Mouse (Mus musculus): ENCODE measurements around the gene Pgghg. TPM values are rescaled to one million over a fixed set of nuclear protein-coding genes. Genes with fewer than 3 reads are reported as not detected.

Pgghg gene
- polyA plus RNA-seq, 1 experiment from 2014 or later, result 4.6 TPM

DNA sequence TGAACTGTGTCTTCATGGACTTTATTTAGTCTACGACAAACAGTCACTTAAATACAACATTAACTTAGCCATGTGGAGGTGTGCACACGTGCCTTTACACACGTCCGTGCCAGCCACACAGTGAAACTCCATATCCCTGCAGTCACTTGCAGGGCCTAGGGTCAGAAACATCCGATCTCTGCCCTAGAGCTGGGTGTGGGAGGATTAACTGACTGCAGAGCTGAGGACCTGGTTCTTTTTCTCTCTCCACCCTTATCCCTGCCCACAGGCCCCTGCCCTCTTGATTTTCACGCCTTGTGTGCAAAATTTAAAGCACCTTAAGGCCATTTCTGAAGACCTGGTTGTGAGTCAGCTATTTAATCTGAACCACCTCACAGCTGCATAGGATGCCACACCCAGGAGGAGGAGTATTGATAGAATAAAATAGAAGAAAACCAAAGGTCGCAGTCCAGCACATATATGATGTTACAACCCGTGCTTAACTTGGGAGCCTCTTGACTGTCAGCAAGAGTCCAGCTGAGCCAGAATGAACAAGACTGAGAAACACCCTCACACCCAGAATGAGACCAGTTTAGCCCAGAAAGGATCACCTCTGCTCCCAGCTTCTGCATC, 20.7 kb upstream of the Pgghg start, which contains the start of gene Nlrp6:
Nlrp6 (plus strand) TSS at position 485 of the 612 bp plus-strand sequence.
- H3K9me3 ChIP-seq (ENCODE audit: control insufficient read depth, low read length), result no peaks in the 10 kb centered on the region
- no peak within 1 kb of the TSS for H3K4me3 ChIP-seq (ENCODE audit: low read depth, low read length)
- H3K27ac ChIP-seq (ENCODE audit: low read depth, low read length), result no peak within 1 kb of the TSS
- no peak within 1 kb of the TSS for H3K9ac ChIP-seq (replicated peaks; ENCODE audit: low read depth, low read length)
- peaks cover 40% of the 10 kb centered on the region for H3K27me3 ChIP-seq (ENCODE audit: control insufficient read depth, insufficient read depth, low read length)
- ATAC-seq (ENCODE audit: low read depth), result no peak
- WGBS, result 84% methylated on average over 8 of the region's 8 CpGs
- H3K36me3 ChIP-seq (ENCODE audit: control insufficient read depth, insufficient read depth, low read length), result no peaks in the 10 kb centered on the region
- peaks cover 8% of the 10 kb centered on the region; the same call in 1 of the 2 replicates for H3K4me1 ChIP-seq (ENCODE audit: control insufficient read depth, insufficient read depth, low read length)
- H3K4me2 ChIP-seq (ENCODE audit: low read depth, low read length), result no peak within 1 kb of the TSS

DNA sequence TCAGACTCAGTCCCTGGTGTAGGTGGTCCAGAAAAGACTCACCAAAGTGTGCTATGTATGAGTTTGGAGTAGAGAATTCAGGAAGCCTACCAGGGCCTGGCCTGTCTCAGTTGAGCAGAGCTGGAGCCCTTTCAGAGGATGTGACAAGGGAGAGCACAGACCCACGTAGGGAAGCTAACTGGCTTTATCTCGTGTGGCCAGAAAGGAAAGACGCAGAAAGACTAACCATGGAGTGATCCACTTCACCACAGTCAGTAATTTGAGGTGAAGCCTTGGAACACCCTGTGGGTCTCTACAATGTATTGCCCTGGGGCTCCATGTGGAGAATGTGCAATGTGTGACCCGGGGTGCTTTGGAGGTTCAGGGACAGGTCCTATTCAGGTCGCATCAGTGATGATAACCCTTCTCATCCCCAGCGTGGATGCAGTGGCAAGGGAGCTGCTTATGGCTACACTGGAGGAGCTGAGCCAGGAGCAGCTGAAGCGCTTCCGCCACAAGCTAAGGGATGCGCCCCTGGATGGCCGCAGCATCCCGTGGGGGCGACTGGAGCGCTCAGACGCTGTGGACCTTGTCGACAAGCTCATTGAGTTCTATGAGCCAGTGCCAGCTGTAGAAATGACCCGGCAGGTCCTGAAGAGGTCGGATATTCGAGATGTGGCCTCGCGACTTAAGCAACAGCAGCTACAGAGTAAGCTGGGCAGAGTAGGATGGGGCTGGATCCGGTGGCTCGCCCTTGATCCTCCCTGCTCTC, 19.8 kb upstream of the Pgghg start:
- Histone ChIP-seq H3K4me3 (ENCODE audit: low read depth, low read length) (no peak overlapping the region), H3K9me3 (ENCODE audit: control insufficient read depth, low read length) (no peaks in the 10 kb centered on the region), H3K4me1 (ENCODE audit: control insufficient read depth, insufficient read depth, low read length) (peaks cover 8% of the 10 kb centered on the region; the same call in 1 of the 2 replicates), H3K36me3 (ENCODE audit: control insufficient read depth, insufficient read depth, low read length) (no peaks in the 10 kb centered on the region), H3K27me3 (ENCODE audit: control insufficient read depth, insufficient read depth, low read length) (peaks cover 40% of the 10 kb centered on the region), H3K27ac (ENCODE audit: low read depth, low read length) (no peak overlapping the region), H3K9ac (replicated peaks; ENCODE audit: low read depth, low read length) (no peak overlapping the region), H3K4me2 (ENCODE audit: low read depth, low read length) (no peak overlapping the region)
- WGBS, result 26% methylated on average over 22 of the region's 22 CpGs
- no peak for ATAC-seq (ENCODE audit: low read depth)

DNA sequence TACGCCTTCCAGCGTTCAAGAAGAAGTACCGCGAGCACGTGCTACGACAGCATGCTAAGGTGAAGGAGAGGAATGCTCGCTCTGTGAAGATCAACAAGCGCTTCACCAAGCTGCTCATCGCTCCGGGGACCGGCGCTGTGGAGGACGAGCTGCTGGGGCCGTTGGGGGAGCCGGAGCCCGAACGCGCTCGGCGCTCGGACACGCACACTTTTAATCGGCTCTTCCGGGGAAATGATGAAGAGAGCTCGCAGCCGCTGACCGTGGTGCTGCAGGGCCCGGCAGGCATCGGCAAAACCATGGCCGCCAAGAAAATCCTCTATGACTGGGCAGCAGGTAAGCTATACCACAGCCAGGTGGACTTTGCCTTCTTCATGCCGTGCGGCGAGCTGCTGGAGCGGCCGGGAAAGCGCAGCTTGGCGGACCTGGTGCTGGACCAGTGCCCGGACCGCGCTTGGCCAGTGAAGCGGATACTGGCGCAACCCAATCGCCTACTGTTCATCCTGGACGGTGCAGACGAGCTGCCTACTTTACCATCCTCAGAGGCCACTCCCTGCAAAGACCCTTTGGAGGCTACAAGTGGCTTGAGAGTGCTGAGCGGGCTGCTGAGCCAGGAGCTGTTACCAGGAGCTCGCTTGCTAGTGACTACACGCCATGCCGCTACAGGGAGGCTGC, 18.7 kb upstream of the Pgghg start:
- peak overlapping the region; percentile 69 for H3K4me2 ChIP-seq (ENCODE audit: low read depth, low read length)
- H3K4me1 ChIP-seq (ENCODE audit: control insufficient read depth, insufficient read depth, low read length), result peaks cover 8% of the 10 kb centered on the region; the same call in 1 of the 2 replicates
- ATAC-seq (ENCODE audit: low read depth), result 0 out of 2 replicates have a peak, but pooled peaks have one; percentile 46
- 0% methylated on average over 49 of the region's 49 CpGs for WGBS
- H3K9ac ChIP-seq (replicated peaks; ENCODE audit: low read depth, low read length), result no peak overlapping the region; the same call in 1 of the 2 replicates
- peaks cover 40% of the 10 kb centered on the region for H3K27me3 ChIP-seq (ENCODE audit: control insufficient read depth, insufficient read depth, low read length)
- no peak overlapping the region for H3K27ac ChIP-seq (ENCODE audit: low read depth, low read length)
- H3K9me3 ChIP-seq (ENCODE audit: control insufficient read depth, low read length), result no peaks in the 10 kb centered on the region
- peak overlapping the region; percentile 30 for H3K4me3 ChIP-seq (ENCODE audit: low read depth, low read length)
- no peaks in the 10 kb centered on the region for H3K36me3 ChIP-seq (ENCODE audit: control insufficient read depth, insufficient read depth, low read length)

DNA sequence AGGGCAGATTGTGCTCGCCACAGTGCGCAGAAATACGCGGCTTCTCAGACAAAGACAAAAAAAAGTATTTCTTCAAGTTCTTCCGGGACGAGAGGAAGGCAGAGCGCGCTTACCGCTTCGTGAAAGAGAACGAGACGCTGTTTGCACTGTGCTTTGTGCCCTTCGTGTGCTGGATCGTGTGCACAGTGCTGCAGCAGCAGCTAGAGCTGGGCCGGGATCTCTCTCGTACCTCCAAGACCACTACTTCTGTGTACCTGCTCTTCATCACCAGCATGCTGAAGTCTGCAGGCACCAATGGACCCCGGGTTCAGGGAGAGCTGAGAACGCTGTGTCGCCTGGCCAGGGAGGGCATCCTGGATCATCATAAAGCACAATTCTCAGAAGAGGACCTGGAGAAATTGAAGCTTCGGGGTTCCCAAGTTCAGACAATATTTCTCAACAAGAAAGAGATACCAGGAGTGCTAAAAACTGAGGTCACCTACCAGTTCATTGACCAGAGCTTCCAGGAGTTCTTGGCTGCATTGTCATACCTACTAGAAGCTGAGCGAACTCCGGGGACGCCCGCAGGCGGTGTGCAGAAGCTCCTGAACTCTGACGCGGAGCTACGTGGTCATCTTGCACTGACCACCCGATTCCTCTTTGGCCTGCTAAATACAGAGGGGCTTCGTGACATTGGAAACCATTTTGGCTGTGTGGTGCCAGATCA, 18.0 kb upstream of the Pgghg start:
- 21% methylated on average over 30 of the region's 30 CpGs for WGBS
- H3K4me3 ChIP-seq (ENCODE audit: low read depth, low read length), result peak overlapping the region; percentile 30
- ATAC-seq (ENCODE audit: low read depth), result no peak
- H3K27me3 ChIP-seq (ENCODE audit: control insufficient read depth, insufficient read depth, low read length), result peaks cover 40% of the 10 kb centered on the region
- H3K9ac ChIP-seq (replicated peaks; ENCODE audit: low read depth, low read length), result no peak overlapping the region
- H3K4me1 ChIP-seq (ENCODE audit: control insufficient read depth, insufficient read depth, low read length), result peaks cover 8% of the 10 kb centered on the region; the same call in 1 of the 2 replicates
- no peak overlapping the region for H3K27ac ChIP-seq (ENCODE audit: low read depth, low read length)
- no peaks in the 10 kb centered on the region for H3K9me3 ChIP-seq (ENCODE audit: control insufficient read depth, low read length)
- no peaks in the 10 kb centered on the region for H3K36me3 ChIP-seq (ENCODE audit: control insufficient read depth, insufficient read depth, low read length)
- peak overlapping the region; percentile 69 for H3K4me2 ChIP-seq (ENCODE audit: low read depth, low read length)

DNA sequence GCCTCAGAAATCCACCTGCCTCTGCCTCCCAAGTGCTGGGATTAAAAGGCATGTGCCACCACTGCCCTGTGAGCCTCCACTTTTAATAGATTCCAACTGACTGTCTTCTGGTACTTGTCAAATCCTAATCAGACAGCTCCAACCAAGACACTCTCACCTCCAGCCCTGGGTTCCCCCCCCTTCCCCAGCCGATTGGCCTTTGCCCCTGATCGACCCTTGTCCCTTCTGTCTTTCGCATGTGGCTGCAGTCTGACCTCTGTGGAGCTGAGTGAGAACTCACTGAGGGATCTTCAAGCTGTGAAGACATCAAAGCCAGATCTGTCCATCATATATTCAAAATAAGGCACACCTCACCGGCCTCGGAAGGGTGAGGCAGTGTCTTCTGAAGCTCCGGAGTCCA, 14.0 kb upstream of the Pgghg start:
- Histone ChIP-seq H3K9me3 (ENCODE audit: control insufficient read depth, low read length) (no peaks in the 10 kb centered on the region), H3K4me1 (ENCODE audit: control insufficient read depth, insufficient read depth, low read length) (peaks cover 8% of the 10 kb centered on the region; the same call in 1 of the 2 replicates), H3K36me3 (ENCODE audit: control insufficient read depth, insufficient read depth, low read length) (no peaks in the 10 kb centered on the region), H3K4me2 (ENCODE audit: low read depth, low read length) (no peak overlapping the region), H3K27me3 (ENCODE audit: control insufficient read depth, insufficient read depth, low read length) (peaks cover 21% of the 10 kb centered on the region), H3K27ac (ENCODE audit: low read depth, low read length) (no peak overlapping the region), H3K4me3 (ENCODE audit: low read depth, low read length) (no peak overlapping the region), H3K9ac (replicated peaks; ENCODE audit: low read depth, low read length) (no peak overlapping the region)
- WGBS, result 94% methylated on average over 6 of the region's 6 CpGs
- ATAC-seq (ENCODE audit: low read depth), result no peak

DNA sequence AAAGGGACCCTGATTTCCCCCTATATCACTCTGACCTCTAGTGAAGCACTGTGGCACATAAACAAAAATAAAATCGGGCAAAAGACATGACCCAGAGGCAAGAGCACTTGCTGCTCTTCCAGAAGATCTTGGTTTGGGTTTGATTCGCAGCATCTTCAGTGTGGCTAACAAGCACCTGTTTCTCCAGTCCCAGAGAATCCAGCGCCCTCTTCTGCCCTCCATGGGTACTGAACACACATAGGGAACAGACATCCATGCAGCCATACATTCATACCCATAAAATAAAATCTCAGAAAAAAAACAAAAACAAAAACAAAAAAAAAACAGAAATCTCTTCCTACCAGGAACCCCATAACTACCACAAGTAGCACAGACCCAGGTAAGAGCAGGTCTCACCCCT, 2.8 kb upstream of the Pgghg start:
- H3K27ac ChIP-seq (ENCODE audit: low read depth, low read length), result no peak overlapping the region
- WGBS, result 44% methylated on average over 3 of the region's 3 CpGs
- no peak overlapping the region for H3K9ac ChIP-seq (replicated peaks; ENCODE audit: low read depth, low read length)
- no peak for ATAC-seq (ENCODE audit: low read depth)
- H3K36me3 ChIP-seq (ENCODE audit: control insufficient read depth, insufficient read depth, low read length), result no peaks in the 10 kb centered on the region
- H3K4me2 ChIP-seq (ENCODE audit: low read depth, low read length), result no peak overlapping the region
- H3K27me3 ChIP-seq (ENCODE audit: control insufficient read depth, insufficient read depth, low read length), result no peaks in the 10 kb centered on the region
- H3K4me3 ChIP-seq (ENCODE audit: low read depth, low read length), result no peak overlapping the region
- H3K9me3 ChIP-seq (ENCODE audit: control insufficient read depth, low read length), result no peaks in the 10 kb centered on the region
- peaks cover 5% of the 10 kb centered on the region; the same call in 1 of the 2 replicates for H3K4me1 ChIP-seq (ENCODE audit: control insufficient read depth, insufficient read depth, low read length)

DNA sequence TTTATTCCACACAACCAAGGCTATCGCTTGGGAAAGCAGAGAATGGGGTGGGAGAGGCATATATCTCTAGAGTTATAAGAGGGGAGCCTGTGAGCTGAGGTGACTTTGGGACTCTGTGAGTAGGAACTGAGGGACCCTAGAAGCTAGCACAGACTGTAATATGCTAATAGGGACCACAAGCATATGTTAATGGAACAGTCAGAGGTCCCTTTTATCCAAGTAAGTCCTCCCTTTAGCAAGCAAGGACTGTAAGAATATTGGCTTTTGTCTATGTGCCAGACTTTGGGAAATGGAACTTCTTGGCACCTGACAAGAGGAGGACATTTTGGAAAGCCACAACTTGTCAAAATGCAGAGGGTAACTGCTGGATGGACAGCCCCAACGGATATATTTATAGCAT, 2.3 kb upstream of the Pgghg start:
- no peak overlapping the region for H3K27ac ChIP-seq (ENCODE audit: low read depth, low read length)
- no peak overlapping the region for H3K9ac ChIP-seq (replicated peaks; ENCODE audit: low read depth, low read length)
- peaks cover 5% of the 10 kb centered on the region; the same call in 1 of the 2 replicates for H3K4me1 ChIP-seq (ENCODE audit: control insufficient read depth, insufficient read depth, low read length)
- H3K27me3 ChIP-seq (ENCODE audit: control insufficient read depth, insufficient read depth, low read length), result no peaks in the 10 kb centered on the region
- no peak for ATAC-seq (ENCODE audit: low read depth)
- WGBS, result 20% methylated on average over 2 of the region's 2 CpGs
- H3K9me3 ChIP-seq (ENCODE audit: control insufficient read depth, low read length), result no peaks in the 10 kb centered on the region
- H3K36me3 ChIP-seq (ENCODE audit: control insufficient read depth, insufficient read depth, low read length), result no peaks in the 10 kb centered on the region
- H3K4me3 ChIP-seq (ENCODE audit: low read depth, low read length), result no peak overlapping the region
- no peak overlapping the region for H3K4me2 ChIP-seq (ENCODE audit: low read depth, low read length)

DNA sequence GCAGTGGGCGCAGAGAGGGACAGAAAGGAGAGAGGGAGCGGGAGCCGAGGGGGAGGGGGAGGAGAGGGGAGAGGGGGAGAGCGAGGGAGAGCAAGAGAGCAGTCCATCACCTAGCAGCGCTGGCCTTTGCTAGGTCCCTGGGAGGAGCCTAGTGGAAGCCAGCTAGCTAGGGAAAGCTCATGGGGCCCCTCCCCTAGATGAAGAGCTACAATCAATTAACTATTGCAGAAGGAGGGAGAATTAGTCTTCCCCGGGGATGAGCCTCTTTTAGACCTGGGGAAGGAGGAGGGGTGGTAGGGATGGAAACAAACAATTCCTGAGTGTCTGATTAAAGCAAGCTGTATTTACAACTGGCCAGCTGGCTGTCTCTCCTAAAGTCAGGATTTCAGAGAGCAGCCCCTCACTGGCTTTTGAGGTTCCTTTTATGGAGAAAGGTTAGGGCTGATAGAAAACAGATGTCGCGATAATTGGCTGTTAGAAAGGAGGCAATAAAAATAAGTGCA, 1.5 kb upstream of the Pgghg start:
- H3K27me3 ChIP-seq (ENCODE audit: control insufficient read depth, insufficient read depth, low read length), result no peaks in the 10 kb centered on the region
- ATAC-seq (ENCODE audit: low read depth), result peak; percentile 63; the same call in 1 of the 2 replicates
- H3K36me3 ChIP-seq (ENCODE audit: control insufficient read depth, insufficient read depth, low read length), result no peaks in the 10 kb centered on the region
- WGBS, result 3% methylated on average over 7 of the region's 8 CpGs
- H3K4me3 ChIP-seq (ENCODE audit: low read depth, low read length), result no peak overlapping the region
- peaks cover 5% of the 10 kb centered on the region; the same call in 1 of the 2 replicates for H3K4me1 ChIP-seq (ENCODE audit: control insufficient read depth, insufficient read depth, low read length)
- no peaks in the 10 kb centered on the region for H3K9me3 ChIP-seq (ENCODE audit: control insufficient read depth, low read length)
- H3K4me2 ChIP-seq (ENCODE audit: low read depth, low read length), result 0 out of 2 replicates have a peak overlapping the region, but pooled peaks have one; percentile 4
- no peak overlapping the region for H3K9ac ChIP-seq (replicated peaks; ENCODE audit: low read depth, low read length)
- no peak overlapping the region for H3K27ac ChIP-seq (ENCODE audit: low read depth, low read length)

All from neural tube, embryonic 14.5 days (tissue).